Mouse (Mus musculus) brain, embryonic 18.5 days (tissue): ENCODE measurements around the gene Bmpr1a.
A peak's percentile ranks its signal among the peaks of the same experiment; 100 is the strongest.

ENCODE experiments used
- DNase-seq: peaks from one replicate; pipeline ENCODE4 v3.0.0-alpha.2; 2012; ENCODE audit warnings: low read depth, low spot score

Gene Bmpr1a

GRCm38 (mm10) chr14:34505309-34505708, 2.2 kb upstream of the Bmpr1a start:
- DNase-seq = no peak

- DNase-seq = no peak
These were observed 1.2 kb upstream of the Bmpr1a start for GRCm38 (mm10) chr14:34504377-34504776.

GRCm38 (mm10) chr14:34503759-34504158, 618 bp upstream of the Bmpr1a start:
- no peak for DNase-seq

GRCm38 (mm10) chr14:34502475-34503324, 441 bp downstream of the Bmpr1a start:
- peak; percentile 81 for DNase-seq

- DNase-seq = no peak
These were observed 1.2 kb downstream of the Bmpr1a start for GRCm38 (mm10) chr14:34501804-34502474.

- DNase-seq = no peak
These were observed 1.7 kb downstream of the Bmpr1a start for GRCm38 (mm10) chr14:34501447-34501803.

- DNase-seq = no peak
These were observed 2.8 kb downstream of the Bmpr1a start for GRCm38 (mm10) chr14:34500309-34500708.

GRCm38 (mm10) chr14:34499664-34500063, 3.5 kb downstream of the Bmpr1a start:
- DNase-seq = no peak

- no peak for DNase-seq
These were observed 5.8 kb downstream of the Bmpr1a start for GRCm38 (mm10) chr14:34497346-34497745.

GRCm38 (mm10) chr14:34493682-34494081, 9.5 kb downstream of the Bmpr1a start:
- DNase-seq = no peak

- DNase-seq = no peak
These were observed 10.5 kb downstream of the Bmpr1a start for GRCm38 (mm10) chr14:34492688-34493087.

GRCm38 (mm10) chr14:34490965-34491364, 12.2 kb downstream of the Bmpr1a start:
- DNase-seq = no peak

GRCm38 (mm10) chr14:34489928-34490327, 13.2 kb downstream of the Bmpr1a start:
- no peak for DNase-seq

- DNase-seq = no peak
These were observed 17.0 kb downstream of the Bmpr1a start for GRCm38 (mm10) chr14:34486169-34486568.

- DNase-seq = no peak
These were observed 19.4 kb downstream of the Bmpr1a start for GRCm38 (mm10) chr14:34483469-34484341.

GRCm38 (mm10) chr14:34471591-34471990, 31.6 kb downstream of the Bmpr1a start:
- no peak for DNase-seq

- no peak for DNase-seq
These were observed 36.9 kb downstream of the Bmpr1a start for GRCm38 (mm10) chr14:34466291-34466690.

GRCm38 (mm10) chr14:34459386-34459785, 43.8 kb downstream of the Bmpr1a start:
- no peak for DNase-seq

- no peak for DNase-seq
These were observed 44.3 kb downstream of the Bmpr1a start for GRCm38 (mm10) chr14:34458880-34459279.

GRCm38 (mm10) chr14:34454282-34454681, 48.9 kb downstream of the Bmpr1a start:
- DNase-seq = no peak

GRCm38 (mm10) chr14:34453648-34454047, 49.5 kb downstream of the Bmpr1a start:
- no peak for DNase-seq

- no peak for DNase-seq
These were observed 51.3 kb downstream of the Bmpr1a start for GRCm38 (mm10) chr14:34451872-34452271.
